Mouse (Mus musculus) myocyte (in vitro differentiated cells): ENCODE data around the gene Ccnd3. TPM values are rescaled to one million over a fixed set of nuclear protein-coding genes. Genes with fewer than 3 reads are reported as not detected.
A peak's percentile ranks its signal among the peaks of the same experiment; 100 is the strongest.

Experiments used
- H3K27me3 ChIP-seq: one replicate; pipeline ENCODE4 v1.6.1; 2011; ENCODE audit not compliant: control insufficient read depth, insufficient read depth, insufficient read length
- H3K36me3 ChIP-seq: one replicate; pipeline ENCODE4 v1.6.1; 2011; ENCODE audit not compliant: control insufficient read depth, insufficient read depth
- H3K4me2 ChIP-seq: one replicate; pipeline ENCODE4 v1.6.1; 2011; ENCODE audit warnings: low read depth, control low read depth
- H3K4me3 ChIP-seq: one replicate; pipeline ENCODE4 v1.5.1; 2011; ENCODE audit warnings: mild to moderate bottlenecking, control low read depth, moderate library complexity
- H3K79me2 ChIP-seq: one replicate; pipeline ENCODE4 v1.6.1; 2011; ENCODE audit not compliant: control insufficient read depth, insufficient read depth
- H3ac ChIP-seq: one replicate; pipeline ENCODE4 v1.6.1; 2011; ENCODE audit not compliant: control insufficient read depth, insufficient read length
- CEBPB ChIP-seq: IDR thresholded peaks from 2 replicates; pipeline ENCODE4 v1.6.1; 2011; ENCODE audit warnings: mild to moderate bottlenecking, moderate library complexity; ENCODE audit not compliant: poor library complexity, insufficient read depth, severe bottlenecking
- E2F4 ChIP-seq: IDR thresholded peaks from one replicate; pipeline ENCODE4 v1.6.1; 2011; ENCODE audit warnings: mild to moderate bottlenecking, control low read depth, moderate library complexity; ENCODE audit not compliant: insufficient read depth
- MAX ChIP-seq: IDR thresholded peaks from one replicate; pipeline ENCODE4 v1.6.1; 2011; ENCODE audit warnings: low read depth, mild to moderate bottlenecking, control low read depth
- MYOD1 ChIP-seq, 3 experiments: IDR thresholded peaks; one replicate each; pipeline ENCODE4 v1.6.1; 2011; ENCODE audit warnings: control low read depth in 2 of 3, low read depth in 2 of 3, mild to moderate bottlenecking in 2 of 3, moderate library complexity in 1 of 3; ENCODE audit not compliant: insufficient read length in 2 of 3, control insufficient read depth in 1 of 3
- MYOG ChIP-seq, 3 experiments: IDR thresholded peaks; one replicate each; pipeline ENCODE4 v1.6.1; 2011; ENCODE audit warnings: control low read depth in 2 of 3, low read depth in 2 of 3, mild to moderate bottlenecking in 2 of 3; ENCODE audit not compliant: insufficient read length in 2 of 3, control insufficient read depth in 1 of 3, insufficient read depth in 1 of 3
- POLR2A ChIP-seq: IDR thresholded peaks from one replicate; pipeline ENCODE4 v1.6.1; 2011; ENCODE audit warnings: low read depth, mild to moderate bottlenecking, control low read depth, moderate library complexity; ENCODE audit not compliant: insufficient read length
- POLR2AphosphoS2 ChIP-seq: IDR thresholded peaks from one replicate; pipeline ENCODE4 v1.6.1; 2011; ENCODE audit warnings: low read depth, control low read depth; ENCODE audit not compliant: insufficient read length
- REST ChIP-seq: IDR thresholded peaks from one replicate; pipeline ENCODE4 v1.6.1; 2011; ENCODE audit warnings: mild to moderate bottlenecking, control low read depth, moderate library complexity; ENCODE audit not compliant: insufficient read depth, insufficient read length
- SRF ChIP-seq: IDR thresholded peaks from one replicate; pipeline ENCODE4 v1.6.1; 2011; ENCODE audit warnings: low read depth; ENCODE audit not compliant: control insufficient read depth, insufficient read length
- TCF12 ChIP-seq: IDR thresholded peaks from one replicate; pipeline ENCODE4 v1.6.1; 2011; ENCODE audit warnings: mild to moderate bottlenecking, control low read depth; ENCODE audit not compliant: poor library complexity, insufficient read depth, severe bottlenecking
- TCF3 ChIP-seq: IDR thresholded peaks from one replicate; pipeline ENCODE4 v1.6.1; 2011; ENCODE audit warnings: low read depth, control low read depth; ENCODE audit not compliant: insufficient read length
- USF1 ChIP-seq: IDR thresholded peaks from one replicate; pipeline ENCODE4 v1.6.1; 2011; ENCODE audit warnings: low read depth, mild to moderate bottlenecking, control low read depth, moderate library complexity
- polyA plus RNA-seq: library from polyadenylated mRNA; unstranded; fragments of >200 nt; fragmentation: generic; extraction: Trizol; gene quantifications from one replicate; pipeline ENCODE4 v1.2.1, GENCODE M21; 2012; ENCODE audit warnings: missing spikeins

The Ccnd3 gene
- 858 TPM for polyA plus RNA-seq

GRCm38 (mm10) chr17:47504941-47505346 lies at the start of gene Ccnd3:
Gene Ccnd3, plus strand, starts transcription at chr17:47505051.
- peaks cover 5% of the 10 kb centered on the region for H3K79me2 ChIP-seq
- peak within 1 kb of the TSS; percentile 23 for H3K4me3 ChIP-seq
- no peak within 1 kb of the TSS for H3ac ChIP-seq
- peak within 1 kb of the TSS; percentile 95 for H3K4me2 ChIP-seq
- TF ChIP-seq POLR2A (peak; percentile 49), MAX (no peak), USF1 (no peak), TCF3 (no peak), REST (no peak), MYOG (IDR thresholded peaks at IDR 0.05; ENCODE audit: control insufficient read depth in 1 of 3, insufficient read depth in 1 of 3, insufficient read length in 2 of 3, low read depth in 2 of 3) (peak in 1 of 3 experiments; percentile 77), TCF12 (no peak), CEBPB (no peak), SRF (no peak), POLR2AphosphoS2 (peak; percentile 23), MYOD1 (IDR thresholded peaks at IDR 0.05; ENCODE audit: control insufficient read depth in 1 of 3, insufficient read length in 2 of 3, low read depth in 2 of 3) (peak in 1 of 3 experiments; percentile 63), E2F4 (no peak)
- H3K36me3 ChIP-seq = no peaks in the 10 kb centered on the region
- no peaks in the 10 kb centered on the region for H3K27me3 ChIP-seq

GRCm38 (mm10) chr17:47458310-47458709 lies 46.5 kb upstream of the Ccnd3 start:
- no peak overlapping the region for H3K4me3 ChIP-seq
- no peak overlapping the region for H3ac ChIP-seq
- TF ChIP-seq MAX = no peak
- no peak for TF ChIP-seq USF1
- no peak for TF ChIP-seq REST
- no peak for TF ChIP-seq POLR2A
- TF ChIP-seq SRF = no peak
- TF ChIP-seq MYOD1 (IDR thresholded peaks at IDR 0.05; ENCODE audit: control insufficient read depth in 1 of 3, insufficient read length in 2 of 3, low read depth in 2 of 3) = no peak
- TF ChIP-seq MYOG (IDR thresholded peaks at IDR 0.05; ENCODE audit: control insufficient read depth in 1 of 3, insufficient read depth in 1 of 3, insufficient read length in 2 of 3, low read depth in 2 of 3) = no peak
- no peak for TF ChIP-seq CEBPB
- no peak for TF ChIP-seq TCF12
- no peak for TF ChIP-seq POLR2AphosphoS2
- TF ChIP-seq E2F4 = no peak
- no peak for TF ChIP-seq TCF3
- H3K79me2 ChIP-seq = no peaks in the 10 kb centered on the region
- H3K36me3 ChIP-seq = no peaks in the 10 kb centered on the region
- H3K4me2 ChIP-seq = no peak overlapping the region
- peaks cover 28% of the 10 kb centered on the region for H3K27me3 ChIP-seq

- Histone ChIP-seq H3K79me2 (no peaks in the 10 kb centered on the region), H3ac (no peak overlapping the region), H3K4me2 (no peak overlapping the region), H3K36me3 (no peaks in the 10 kb centered on the region), H3K4me3 (no peak overlapping the region), H3K27me3 (peaks cover 33% of the 10 kb centered on the region)
- TF ChIP-seq POLR2AphosphoS2 (no peak), E2F4 (no peak), POLR2A (no peak), MYOD1 (IDR thresholded peaks at IDR 0.05; ENCODE audit: control insufficient read depth in 1 of 3, insufficient read length in 2 of 3, low read depth in 2 of 3) (no peak), TCF12 (no peak), SRF (no peak), MYOG (IDR thresholded peaks at IDR 0.05; ENCODE audit: control insufficient read depth in 1 of 3, insufficient read depth in 1 of 3, insufficient read length in 2 of 3, low read depth in 2 of 3) (no peak), REST (no peak), MAX (no peak), USF1 (no peak), CEBPB (no peak), TCF3 (no peak)
These were observed 45.9 kb upstream of the Ccnd3 start for GRCm38 (mm10) chr17:47458936-47459335.

GRCm38 (mm10) chr17:47459341-47459919 lies 45.4 kb upstream of the Ccnd3 start:
- H3K4me3 ChIP-seq = no peak overlapping the region
- H3ac ChIP-seq = no peak overlapping the region
- peaks cover 38% of the 10 kb centered on the region for H3K27me3 ChIP-seq
- no peak overlapping the region for H3K4me2 ChIP-seq
- no peaks in the 10 kb centered on the region for H3K36me3 ChIP-seq
- no peaks in the 10 kb centered on the region for H3K79me2 ChIP-seq
- TF ChIP-seq SRF (no peak), CEBPB (no peak), E2F4 (no peak), MYOG (IDR thresholded peaks at IDR 0.05; ENCODE audit: control insufficient read depth in 1 of 3, insufficient read depth in 1 of 3, insufficient read length in 2 of 3, low read depth in 2 of 3) (no peak), POLR2AphosphoS2 (no peak), MAX (no peak), USF1 (no peak), TCF12 (no peak), POLR2A (no peak), MYOD1 (IDR thresholded peaks at IDR 0.05; ENCODE audit: control insufficient read depth in 1 of 3, insufficient read length in 2 of 3, low read depth in 2 of 3) (no peak), TCF3 (no peak), REST (no peak)
